Mouse (Mus musculus) forebrain, embryonic 15.5 days (tissue): ENCODE measurements around the gene Ppm1n. TPM values are rescaled to one million over a fixed set of nuclear protein-coding genes. Genes with fewer than 3 reads are reported as not detected.

Source experiments
- ATAC-seq: fragments of 200-750 bp; cut with Nextera tagmentation; replicated peaks from 2 replicates; pipeline ENCODE4 v1.8.0; 2017; ENCODE audit warnings: mild to moderate bottlenecking, moderate TSS enrichment, moderate library complexity
- H3K27ac ChIP-seq: fragments of 300-500 bp; sonication (generic); replicated peaks from 2 replicates; pipeline ENCODE4 v1.5.1; 2015; ENCODE audit warnings: mild to moderate bottlenecking, inconsistent platforms
- H3K27me3 ChIP-seq: fragments of 300-500 bp; sonication (generic); 2 replicates; pipeline ENCODE4 v1.6.1; 2015; ENCODE audit warnings: inconsistent platforms
- H3K36me3 ChIP-seq: fragments of 300-500 bp; sonication (generic); 2 replicates; pipeline ENCODE4 v1.6.1; 2015; ENCODE audit warnings: mild to moderate bottlenecking, inconsistent platforms
- H3K4me1 ChIP-seq: fragments of 300-500 bp; sonication (generic); 2 replicates; pipeline ENCODE4 v1.6.1; 2015; ENCODE audit warnings: inconsistent platforms
- H3K4me2 ChIP-seq: fragments of 300-500 bp; sonication (generic); replicated peaks from 2 replicates; pipeline ENCODE4 v1.6.1; 2015; ENCODE audit warnings: mild to moderate bottlenecking, inconsistent platforms
- H3K4me3 ChIP-seq: fragments of 300-500 bp; sonication (generic); 2 replicates; pipeline ENCODE4 v1.5.1; 2015; ENCODE audit warnings: mild to moderate bottlenecking, inconsistent platforms
- H3K9ac ChIP-seq: fragments of 300-500 bp; sonication (generic); replicated peaks from 2 replicates; pipeline ENCODE4 v1.6.1; 2015; ENCODE audit warnings: mild to moderate bottlenecking, inconsistent platforms
- H3K9me3 ChIP-seq: fragments of 300-500 bp; sonication (generic); 2 replicates; pipeline ENCODE4 v1.6.1; 2016; ENCODE audit warnings: inconsistent platforms
- WGBS: fragments of 180-500 bp; shearing (Covaris S2); methylation state at CpG from one replicate; pipeline ENCODE4 v1.1.7; 2015; ENCODE audit warnings: mixed read lengths; 5-methylcytosine and 5-hydroxymethylcytosine counted together
- polyA plus RNA-seq: library from polyadenylated mRNA; unstranded; fragments of >200 nt; fragmentation: Nextera tagmentation; extraction: Ambion mirVana; gene quantifications from 2 replicates; pipeline ENCODE4 v1.2.1, GENCODE M21; 2015

Ppm1n gene
- polyA plus RNA-seq, 1 experiment from 2014 or later: 0.31 TPM

GRCm38 (mm10) chr7:19235092-19235671, 44.7 kb downstream of the Ppm1n start:
- Histone ChIP-seq H3K9me3 (no peaks in the 10 kb centered on the region), H3K4me2 (no peak overlapping the region), H3K4me1 (peaks cover 15% of the 10 kb centered on the region), H3K27me3 (no peaks in the 10 kb centered on the region), H3K27ac (no peak overlapping the region), H3K36me3 (no peaks in the 10 kb centered on the region), H3K9ac (no peak overlapping the region), H3K4me3 (no peak overlapping the region)
- no peak for ATAC-seq
- WGBS: 93% methylated on average over 2 of the region's 2 CpGs

GRCm38 (mm10) chr7:19234652-19235051, 45.2 kb downstream of the Ppm1n start:
- Histone ChIP-seq H3K4me3 (no peak overlapping the region), H3K36me3 (no peaks in the 10 kb centered on the region), H3K9me3 (no peaks in the 10 kb centered on the region), H3K4me1 (peaks cover 17% of the 10 kb centered on the region), H3K9ac (no peak overlapping the region), H3K27me3 (no peaks in the 10 kb centered on the region), H3K27ac (no peak overlapping the region), H3K4me2 (no peak overlapping the region)
- no peak for ATAC-seq
- WGBS: 90% methylated on average over 5 of the region's 5 CpGs

- H3K27me3 ChIP-seq: no peaks in the 10 kb centered on the region
- no peaks in the 10 kb centered on the region for H3K36me3 ChIP-seq
- 91% methylated on average over 3 of the region's 3 CpGs for WGBS
- ATAC-seq: no peak
- no peaks in the 10 kb centered on the region for H3K9me3 ChIP-seq
- H3K9ac ChIP-seq: no peak overlapping the region
- peaks cover 26% of the 10 kb centered on the region for H3K4me1 ChIP-seq
- H3K4me3 ChIP-seq: no peak overlapping the region
- no peak overlapping the region for H3K4me2 ChIP-seq
- no peak overlapping the region for H3K27ac ChIP-seq
Measured at GRCm38 (mm10) chr7:19231849-19232248, 48.0 kb downstream of the Ppm1n start.

- Histone ChIP-seq H3K9ac (no peak overlapping the region), H3K9me3 (no peaks in the 10 kb centered on the region), H3K4me3 (no peak overlapping the region), H3K27me3 (no peaks in the 10 kb centered on the region), H3K36me3 (no peaks in the 10 kb centered on the region), H3K27ac (no peak overlapping the region), H3K4me2 (no peak overlapping the region), H3K4me1 (peaks cover 26% of the 10 kb centered on the region)
- WGBS: 96% methylated on average over 5 of the region's 5 CpGs
- ATAC-seq: no peak
Measured at GRCm38 (mm10) chr7:19230899-19231298, 49.0 kb downstream of the Ppm1n start.

- Histone ChIP-seq H3K4me1 (peaks cover 26% of the 10 kb centered on the region), H3K27ac (no peak overlapping the region), H3K27me3 (no peaks in the 10 kb centered on the region), H3K9ac (0 out of 2 replicates have a peak overlapping the region, but pooled peaks have one; percentile 5), H3K9me3 (no peaks in the 10 kb centered on the region), H3K4me2 (peak overlapping the region; percentile 86; the same call in 1 of the 2 replicates), H3K36me3 (no peaks in the 10 kb centered on the region), H3K4me3 (0 out of 2 replicates have a peak overlapping the region, but pooled peaks have one; percentile 65)
- no peak for ATAC-seq
- WGBS: 91% methylated on average over 2 of the region's 2 CpGs
Measured at GRCm38 (mm10) chr7:19230041-19230580, 49.8 kb downstream of the Ppm1n start.

GRCm38 (mm10) chr7:19229404-19229803, 50.5 kb downstream of the Ppm1n start:
- Histone ChIP-seq H3K27ac (peak overlapping the region; percentile 100), H3K4me3 (peak overlapping the region; percentile 65), H3K9ac (peak overlapping the region; percentile 51), H3K27me3 (no peaks in the 10 kb centered on the region), H3K4me2 (peak overlapping the region; percentile 86), H3K4me1 (peaks cover 26% of the 10 kb centered on the region), H3K9me3 (no peaks in the 10 kb centered on the region), H3K36me3 (no peaks in the 10 kb centered on the region)
- ATAC-seq: no peak
- WGBS: 39% methylated on average over 5 of the region's 5 CpGs

GRCm38 (mm10) chr7:19228793-19229148, 51.1 kb downstream of the Ppm1n start:
- under 1% methylated on average over 14 of the region's 14 CpGs for WGBS
- no peaks in the 10 kb centered on the region for H3K27me3 ChIP-seq
- peaks cover 26% of the 10 kb centered on the region for H3K4me1 ChIP-seq
- no peaks in the 10 kb centered on the region for H3K9me3 ChIP-seq
- ATAC-seq: no peak
- peak overlapping the region; percentile 65 for H3K4me3 ChIP-seq
- peak overlapping the region; percentile 51 for H3K9ac ChIP-seq
- H3K27ac ChIP-seq: peak overlapping the region; percentile 100
- H3K4me2 ChIP-seq: peak overlapping the region; percentile 86
- no peaks in the 10 kb centered on the region for H3K36me3 ChIP-seq

- Histone ChIP-seq H3K4me3 (peak within 1 kb of the TSS; percentile 65), H3K4me1 (peaks cover 26% of the 10 kb centered on the region), H3K36me3 (no peaks in the 10 kb centered on the region), H3K27ac (peak within 1 kb of the TSS; percentile 100), H3K4me2 (peak within 1 kb of the TSS; percentile 86), H3K27me3 (no peaks in the 10 kb centered on the region), H3K9ac (peak within 1 kb of the TSS; percentile 68), H3K9me3 (no peaks in the 10 kb centered on the region)
- ATAC-seq: peak; percentile 96
- under 1% methylated on average over 91 of the region's 91 CpGs for WGBS
Measured at GRCm38 (mm10) chr7:19227883-19228792, 51.7 kb downstream of the Ppm1n start, which contains the start of gene Opa3. TSS of gene Opa3 (plus strand) at chr7:19228334.

GRCm38 (mm10) chr7:19226817-19227797, 52.8 kb downstream of the Ppm1n start:
- no peaks in the 10 kb centered on the region for H3K36me3 ChIP-seq
- peak overlapping the region; percentile 65 for H3K4me3 ChIP-seq
- H3K27me3 ChIP-seq: no peaks in the 10 kb centered on the region
- ATAC-seq: peak; percentile 34
- H3K9me3 ChIP-seq: no peaks in the 10 kb centered on the region
- peak overlapping the region; percentile 62 for H3K9ac ChIP-seq
- H3K4me1 ChIP-seq: peaks cover 26% of the 10 kb centered on the region
- H3K4me2 ChIP-seq: peak overlapping the region; percentile 86
- peak overlapping the region; percentile 100 for H3K27ac ChIP-seq
- 20% methylated on average over 20 of the region's 20 CpGs for WGBS
